Mouse (Mus musculus) midbrain, embryonic 13.5 days (tissue): Measurements from ENCODE around the gene Gm21970. TPM values are rescaled to one million over a fixed set of nuclear protein-coding genes. Genes with fewer than 3 reads are reported as not detected.
A peak's percentile ranks its signal among the peaks of the same experiment; 100 is the strongest.

Experiments
- ATAC-seq: fragments of 200-750 bp; cut with Nextera tagmentation; 2 replicates; pipeline ENCODE4 v1.8.0; 2017; ENCODE audit warnings: mild to moderate bottlenecking, moderate TSS enrichment, moderate library complexity
- H3K27ac ChIP-seq: fragments of 300-500 bp; sonication (generic); 2 replicates; pipeline ENCODE4 v1.5.1; 2015; ENCODE audit warnings: inconsistent platforms, mild to moderate bottlenecking, moderate library complexity
- H3K27me3 ChIP-seq: fragments of 300-500 bp; sonication (generic); 2 replicates; pipeline ENCODE4 v1.6.1; 2015; ENCODE audit warnings: mild to moderate bottlenecking, inconsistent platforms
- H3K36me3 ChIP-seq: fragments of 300-500 bp; sonication (generic); 2 replicates; pipeline ENCODE4 v1.6.1; 2015; ENCODE audit warnings: mild to moderate bottlenecking, inconsistent platforms
- H3K4me1 ChIP-seq: fragments of 300-500 bp; sonication (generic); replicated peaks from 2 replicates; pipeline ENCODE4 v1.6.1; 2015; ENCODE audit warnings: inconsistent platforms
- H3K4me2 ChIP-seq: fragments of 300-500 bp; sonication (generic); replicated peaks from 2 replicates; pipeline ENCODE4 v1.6.1; 2015; ENCODE audit warnings: moderate library complexity, mild to moderate bottlenecking, inconsistent platforms
- H3K4me3 ChIP-seq: fragments of 300-500 bp; sonication (generic); replicated peaks from 2 replicates; pipeline ENCODE4 v1.5.1; 2015; ENCODE audit warnings: mild to moderate bottlenecking, inconsistent platforms
- H3K9ac ChIP-seq: fragments of 300-500 bp; sonication (generic); replicated peaks from 2 replicates; pipeline ENCODE4 v1.6.1; 2015; ENCODE audit warnings: mild to moderate bottlenecking, inconsistent platforms
- H3K9me3 ChIP-seq: fragments of 300-500 bp; sonication (generic); 2 replicates; pipeline ENCODE4 v1.6.1; 2016; ENCODE audit warnings: mild to moderate bottlenecking, inconsistent platforms
- WGBS: fragments of 180-500 bp; shearing (Covaris S2); methylation state at CpG from one replicate; pipeline ENCODE4 v1.1.7; 2015; 5-methylcytosine and 5-hydroxymethylcytosine counted together
- polyA plus RNA-seq: library from polyadenylated mRNA; unstranded; fragments of >200 nt; fragmentation: Nextera tagmentation; extraction: Ambion mirVana; gene quantifications from 2 replicates; pipeline ENCODE4 v1.2.1, GENCODE M21; 2015

Gene Gm21970
- polyA plus RNA-seq, 1 experiment from 2014 or later, result not detected

DNA sequence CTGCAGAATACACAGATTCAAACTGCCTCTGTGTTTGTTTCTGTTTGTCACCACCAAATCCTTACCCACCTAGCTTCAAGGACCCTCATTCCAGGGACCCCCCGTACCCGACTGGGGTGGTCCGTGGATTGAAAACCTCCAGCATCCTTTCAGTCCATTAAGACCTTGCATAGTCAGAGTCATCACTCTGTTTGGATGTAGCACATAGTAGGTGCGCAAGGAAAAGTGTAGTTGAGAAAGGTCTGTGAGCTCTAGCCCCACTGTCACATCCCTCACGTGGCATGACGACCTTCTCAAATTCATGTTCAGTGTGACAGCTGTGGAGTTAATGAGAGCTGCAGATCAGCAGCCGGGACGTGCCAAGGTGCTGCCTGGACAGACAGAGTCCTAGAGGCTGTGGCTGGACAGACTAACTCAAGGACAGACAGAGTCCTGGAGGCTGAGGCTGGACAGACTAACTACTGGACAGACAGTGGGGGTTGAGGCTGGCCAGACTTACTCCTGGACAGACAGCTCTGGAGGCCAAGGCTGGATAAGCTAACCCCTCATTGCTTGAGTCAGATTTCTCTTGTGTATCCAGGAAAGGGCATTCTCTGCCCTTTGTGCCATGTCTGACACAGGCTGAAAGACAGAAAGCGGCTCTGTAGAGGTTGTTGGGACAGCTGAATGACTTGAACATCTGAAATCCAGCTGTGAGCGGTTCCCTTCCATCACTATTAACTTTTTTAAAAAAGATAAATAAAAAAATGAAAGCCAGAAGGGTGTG, 34.6 kb upstream of the Gm21970 start:
- Histone ChIP-seq H3K9ac (no peak overlapping the region), H3K4me2 (no peak overlapping the region), H3K27ac (no peak overlapping the region), H3K27me3 (peaks cover 28% of the 10 kb centered on the region), H3K36me3 (no peaks in the 10 kb centered on the region), H3K4me3 (no peak overlapping the region), H3K9me3 (no peaks in the 10 kb centered on the region), H3K4me1 (0 out of 2 replicates have a peak, but pooled peaks cover 2% of the 10 kb centered on the region)
- WGBS, result 74% methylated on average over 10 of the region's 10 CpGs
- ATAC-seq, result no peak

DNA sequence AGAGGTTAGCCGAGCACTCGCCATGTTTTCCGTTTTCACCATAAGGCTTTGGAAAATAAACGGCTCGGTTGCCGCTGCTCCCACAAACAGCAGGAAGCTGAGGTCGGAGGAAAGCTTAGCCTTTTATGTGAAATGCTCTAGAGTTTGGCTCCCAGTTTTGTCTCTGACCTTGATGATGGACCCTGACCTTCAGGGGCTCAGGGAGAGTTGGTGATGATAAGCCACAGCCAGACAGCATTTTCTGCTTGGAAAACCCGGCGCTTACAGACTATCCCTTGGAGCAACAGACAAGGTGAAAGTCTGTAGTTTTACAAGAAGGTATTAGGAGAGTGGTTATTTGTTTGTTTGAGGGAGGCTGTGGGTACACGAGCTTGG, 34.0 kb upstream of the Gm21970 start:
- H3K36me3 ChIP-seq, result no peaks in the 10 kb centered on the region
- H3K4me3 ChIP-seq, result no peak overlapping the region
- H3K4me1 ChIP-seq, result 0 out of 2 replicates have a peak, but pooled peaks cover 2% of the 10 kb centered on the region
- peaks cover 25% of the 10 kb centered on the region for H3K27me3 ChIP-seq
- no peak overlapping the region for H3K4me2 ChIP-seq
- WGBS, result 60% methylated on average over 10 of the region's 10 CpGs
- H3K9me3 ChIP-seq, result no peaks in the 10 kb centered on the region
- no peak overlapping the region for H3K27ac ChIP-seq
- H3K9ac ChIP-seq, result no peak overlapping the region
- ATAC-seq, result no peak

DNA sequence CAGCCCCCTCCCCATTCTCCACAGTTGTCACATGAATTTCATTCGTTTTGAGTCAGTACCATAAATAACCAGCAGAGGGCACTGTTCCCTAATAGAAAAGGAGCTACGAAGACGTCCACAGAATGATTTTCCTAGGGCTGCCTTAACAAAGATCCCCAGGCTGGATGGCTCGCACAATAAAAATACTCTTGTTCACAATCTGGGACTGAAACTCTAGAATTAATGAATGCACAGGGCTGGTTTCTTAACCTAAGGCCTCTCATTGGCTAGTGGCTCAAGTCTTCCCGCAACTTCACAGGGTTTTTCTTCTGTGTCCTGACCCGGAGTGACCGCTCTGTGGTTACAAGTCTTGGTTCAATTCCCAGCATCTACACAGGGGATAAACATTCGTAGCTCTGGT, 33.0 kb upstream of the Gm21970 start:
- Histone ChIP-seq H3K27ac (no peak overlapping the region), H3K9ac (no peak overlapping the region), H3K36me3 (no peaks in the 10 kb centered on the region), H3K4me2 (no peak overlapping the region), H3K4me1 (0 out of 2 replicates have a peak, but pooled peaks cover 2% of the 10 kb centered on the region), H3K27me3 (peaks cover 17% of the 10 kb centered on the region), H3K9me3 (no peaks in the 10 kb centered on the region), H3K4me3 (no peak overlapping the region)
- peak; percentile 55; the same call in 1 of the 2 replicates for ATAC-seq
- WGBS, result 37% methylated on average over 8 of the region's 8 CpGs

DNA sequence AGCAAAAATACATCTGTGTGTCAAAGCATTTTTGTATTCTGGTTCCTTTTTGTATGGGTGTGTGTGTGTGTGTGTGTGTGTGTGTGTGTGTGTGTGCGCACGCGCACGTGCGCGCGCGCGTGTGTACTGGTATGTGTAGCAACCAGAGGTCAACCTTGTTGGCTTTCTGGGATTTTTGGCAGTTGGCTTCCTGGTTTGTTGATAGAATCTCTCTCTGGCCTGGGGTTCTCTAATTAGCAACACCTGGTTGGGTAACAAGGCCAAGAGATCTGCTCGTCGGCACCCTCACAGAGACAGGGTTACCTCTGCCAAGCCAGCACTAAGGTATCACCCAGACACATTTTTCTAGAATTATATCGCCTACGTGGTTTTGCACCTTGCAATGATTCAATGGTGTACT, 32.0 kb upstream of the Gm21970 start:
- Histone ChIP-seq H3K9ac (no peak overlapping the region), H3K4me3 (no peak overlapping the region), H3K36me3 (no peaks in the 10 kb centered on the region), H3K4me1 (0 out of 2 replicates have a peak, but pooled peaks cover 2% of the 10 kb centered on the region), H3K27ac (no peak overlapping the region), H3K4me2 (no peak overlapping the region), H3K9me3 (no peaks in the 10 kb centered on the region), H3K27me3 (peaks cover 10% of the 10 kb centered on the region; the same call in 1 of the 2 replicates)
- WGBS, result 92% methylated on average over 13 of the region's 13 CpGs
- no peak for ATAC-seq

DNA sequence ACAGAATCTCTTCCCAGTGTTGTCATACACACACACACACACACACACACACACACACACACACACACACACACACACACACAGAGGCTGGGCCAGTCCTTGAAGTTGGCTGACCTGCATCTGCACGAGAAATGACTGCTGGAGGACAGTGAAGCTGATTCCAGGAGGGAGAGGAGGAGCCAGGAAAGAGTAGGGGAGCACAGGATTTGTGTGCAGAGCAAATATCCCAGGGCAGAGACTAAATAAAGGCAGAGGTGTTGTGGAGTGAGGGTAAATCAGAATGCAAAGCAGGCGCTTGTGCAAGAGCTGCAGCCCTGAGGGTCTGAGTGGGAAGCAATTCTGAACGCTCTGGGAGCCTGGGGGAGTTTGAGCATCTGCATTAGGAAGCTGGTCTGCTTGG, 31.4 kb upstream of the Gm21970 start:
- Histone ChIP-seq H3K27me3 (peaks cover 4% of the 10 kb centered on the region; the same call in 1 of the 2 replicates), H3K4me2 (no peak overlapping the region), H3K4me1 (0 out of 2 replicates have a peak, but pooled peaks cover 2% of the 10 kb centered on the region), H3K4me3 (no peak overlapping the region), H3K9me3 (no peaks in the 10 kb centered on the region), H3K27ac (no peak overlapping the region), H3K9ac (no peak overlapping the region), H3K36me3 (no peaks in the 10 kb centered on the region)
- no peak for ATAC-seq
- WGBS, result 59% methylated on average over 3 of the region's 3 CpGs

DNA sequence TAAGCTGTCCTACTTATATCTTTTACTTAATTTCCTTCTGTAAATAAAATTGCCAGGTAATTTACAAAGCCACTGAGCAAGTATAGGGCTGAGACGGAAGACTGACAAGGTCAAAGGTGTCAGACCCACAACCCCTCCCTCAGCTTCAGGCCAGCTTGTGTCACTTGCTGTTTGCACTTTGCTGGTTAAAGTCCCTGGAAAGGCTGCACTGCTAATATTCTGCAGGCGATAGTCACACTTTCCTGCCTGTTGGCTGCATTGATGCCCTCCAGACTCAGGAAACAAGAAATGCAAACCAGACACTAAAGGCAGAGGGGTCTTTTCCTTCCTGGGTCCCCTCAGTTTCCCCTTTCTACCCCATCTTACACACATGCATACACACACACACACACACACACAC, 29.5 kb upstream of the Gm21970 start:
- Histone ChIP-seq H3K4me1 (0 out of 2 replicates have a peak, but pooled peaks cover 2% of the 10 kb centered on the region), H3K36me3 (no peaks in the 10 kb centered on the region), H3K4me2 (no peak overlapping the region), H3K9me3 (no peaks in the 10 kb centered on the region), H3K4me3 (no peak overlapping the region), H3K27me3 (no peaks in the 10 kb centered on the region), H3K9ac (no peak overlapping the region), H3K27ac (no peak overlapping the region)
- no peak for ATAC-seq
- WGBS, result 86% methylated on average over 2 of the region's 2 CpGs

DNA sequence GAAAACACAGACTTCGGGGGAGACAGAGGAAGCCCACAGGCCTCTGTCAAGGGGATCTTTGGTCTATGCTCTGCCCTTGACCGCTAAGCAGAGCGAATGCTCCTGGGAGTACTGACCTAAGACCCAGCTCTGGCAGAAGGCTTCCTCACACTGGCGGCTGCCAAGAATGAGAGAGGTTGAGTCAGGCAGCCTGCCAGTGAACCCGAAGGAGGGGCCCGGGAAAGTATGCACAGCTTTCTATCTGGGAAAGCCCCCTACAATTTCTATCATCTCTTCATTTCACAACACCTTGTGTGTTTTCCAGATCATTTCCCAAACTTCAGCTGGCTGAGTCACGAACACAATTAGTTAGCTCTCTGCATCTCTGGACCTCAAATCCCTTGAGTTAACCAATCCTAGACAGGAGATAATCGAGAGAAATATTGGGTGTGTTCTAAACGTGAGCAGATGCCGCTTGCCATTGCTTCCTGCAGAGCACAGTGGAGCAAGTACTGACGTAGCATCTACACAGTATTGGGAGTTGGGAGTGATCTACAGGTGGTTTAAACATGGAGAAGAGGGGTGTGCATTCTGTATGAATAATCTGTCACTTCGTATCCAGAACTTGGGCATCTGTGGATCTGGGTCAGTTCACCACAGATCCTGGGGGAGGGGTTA, 28.8 kb upstream of the Gm21970 start:
- no peak overlapping the region for H3K4me3 ChIP-seq
- no peak overlapping the region for H3K27ac ChIP-seq
- no peak for ATAC-seq
- 72% methylated on average over 12 of the region's 12 CpGs for WGBS
- H3K9me3 ChIP-seq, result no peaks in the 10 kb centered on the region
- no peak overlapping the region for H3K9ac ChIP-seq
- no peak overlapping the region for H3K4me2 ChIP-seq
- no peaks in the 10 kb centered on the region for H3K27me3 ChIP-seq
- no peaks in the 10 kb centered on the region for H3K36me3 ChIP-seq
- 0 out of 2 replicates have a peak, but pooled peaks cover 2% of the 10 kb centered on the region for H3K4me1 ChIP-seq

DNA sequence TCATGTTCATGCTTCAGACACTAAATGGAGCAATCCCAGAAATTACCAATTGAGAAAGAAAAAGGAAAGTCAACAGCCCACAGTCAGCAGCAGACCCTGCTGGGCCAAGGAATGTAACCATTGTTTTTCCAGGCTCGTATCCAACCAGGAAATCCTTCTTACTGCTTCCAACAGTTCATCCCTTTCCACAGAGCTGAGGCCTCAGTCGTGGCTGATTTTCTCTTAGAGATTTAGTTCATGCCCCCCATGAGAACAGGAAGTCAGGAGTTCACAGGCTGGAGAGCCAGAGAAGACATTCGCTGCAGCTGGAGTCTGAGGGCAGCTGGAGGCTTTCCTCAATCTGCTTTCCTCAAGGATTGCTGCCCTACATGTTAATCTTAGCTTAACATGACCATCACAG, 28.0 kb upstream of the Gm21970 start:
- Histone ChIP-seq H3K27me3 (no peaks in the 10 kb centered on the region), H3K4me1 (0 out of 2 replicates have a peak, but pooled peaks cover 2% of the 10 kb centered on the region), H3K9me3 (no peaks in the 10 kb centered on the region), H3K36me3 (no peaks in the 10 kb centered on the region), H3K27ac (no peak overlapping the region), H3K9ac (no peak overlapping the region), H3K4me3 (no peak overlapping the region), H3K4me2 (no peak overlapping the region)
- ATAC-seq, result no peak
- WGBS, result 33% methylated on average over 3 of the region's 3 CpGs

DNA sequence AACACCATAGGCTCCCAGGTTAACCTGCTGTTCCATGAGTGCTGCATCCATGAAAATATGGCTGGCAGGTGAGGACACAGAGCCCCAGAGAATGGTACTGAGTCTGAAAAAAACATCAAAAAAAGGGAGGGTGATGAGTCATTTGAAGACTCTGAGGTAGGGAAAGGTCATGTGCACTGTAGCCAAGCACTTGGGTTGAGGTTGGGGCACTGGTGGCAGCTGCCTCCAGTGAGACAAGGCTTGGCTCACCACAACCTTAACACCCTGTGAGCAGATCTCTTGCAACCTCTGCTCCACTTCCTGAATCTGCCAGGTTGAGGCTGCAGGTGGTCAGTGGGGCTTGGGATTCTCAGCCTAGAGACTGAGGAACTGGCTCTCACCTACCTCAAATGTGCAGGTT, 25.0 kb upstream of the Gm21970 start:
- Histone ChIP-seq H3K9me3 (no peaks in the 10 kb centered on the region), H3K9ac (no peak overlapping the region), H3K36me3 (no peaks in the 10 kb centered on the region), H3K27ac (no peak overlapping the region), H3K4me3 (no peak overlapping the region), H3K4me2 (no peak overlapping the region), H3K4me1 (no peaks in the 10 kb centered on the region), H3K27me3 (no peaks in the 10 kb centered on the region)
- ATAC-seq, result no peak

DNA sequence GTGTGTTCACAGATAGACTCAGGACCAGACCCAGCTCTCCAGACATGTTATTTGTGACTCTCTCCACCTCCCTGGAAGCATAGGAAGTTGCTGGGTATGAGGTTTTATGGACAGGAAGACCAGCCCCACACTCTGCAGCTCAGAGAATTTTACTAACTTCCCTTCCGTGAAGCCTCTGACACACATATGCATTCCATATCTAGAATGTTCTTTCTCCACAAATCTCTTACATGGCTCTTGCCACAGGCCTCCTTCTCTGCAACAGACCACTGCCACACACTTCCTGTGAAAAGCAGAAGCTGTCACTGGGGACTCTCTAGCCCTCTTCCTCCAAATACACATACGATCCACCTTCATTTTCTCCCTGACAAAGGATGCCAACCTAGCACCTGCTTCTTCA, 24.5 kb upstream of the Gm21970 start:
- no peak for ATAC-seq
- Histone ChIP-seq H3K9me3 (no peaks in the 10 kb centered on the region), H3K36me3 (no peaks in the 10 kb centered on the region), H3K9ac (no peak overlapping the region), H3K27ac (no peak overlapping the region), H3K4me3 (no peak overlapping the region), H3K4me1 (peaks cover under 1% of the 10 kb centered on the region; the same call in 1 of the 2 replicates), H3K27me3 (no peaks in the 10 kb centered on the region), H3K4me2 (no peak overlapping the region)
- 85% methylated on average over 2 of the region's 2 CpGs for WGBS

DNA sequence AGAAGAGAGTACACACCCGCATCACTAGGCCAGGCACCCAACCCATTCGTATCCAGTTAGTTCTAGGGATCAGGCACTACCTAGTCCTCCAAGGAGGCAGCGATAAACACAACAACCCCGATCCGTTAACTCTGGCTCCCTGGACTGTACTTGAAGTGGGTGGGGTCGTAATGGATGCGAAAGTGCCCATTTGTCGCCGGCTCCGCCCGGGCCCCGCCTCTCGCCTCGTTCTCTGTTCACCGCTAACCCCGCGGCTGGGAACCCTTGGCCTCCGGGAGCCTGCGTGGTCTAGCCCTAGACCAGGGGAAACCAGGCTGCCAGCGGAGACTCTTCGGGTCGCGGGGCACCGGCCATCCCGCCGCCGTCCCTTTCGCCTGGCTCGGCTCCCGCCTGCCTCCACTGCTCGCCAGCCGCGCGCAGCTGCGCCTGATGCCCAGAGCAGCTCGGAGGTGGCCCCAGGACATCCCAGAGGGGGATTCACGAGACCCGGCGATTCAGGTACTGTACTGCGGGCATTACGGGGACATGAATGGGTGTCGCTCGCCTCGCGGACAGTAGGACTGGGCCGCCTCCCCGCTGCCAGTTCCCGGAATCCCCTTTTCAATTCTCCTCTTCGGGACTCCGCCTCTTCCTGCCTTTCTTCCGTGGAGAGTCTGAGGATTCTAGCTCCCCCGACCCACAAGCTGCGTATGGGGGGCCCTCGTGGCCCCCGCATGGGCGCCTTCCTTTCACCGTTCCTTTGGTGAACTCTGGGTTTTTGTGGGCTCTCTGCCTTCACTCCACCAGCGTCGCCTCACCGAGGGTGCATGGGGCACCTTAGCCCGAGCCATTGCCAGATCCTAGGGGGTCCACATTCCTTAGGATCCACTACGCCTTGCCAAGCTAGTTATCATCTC, 18.7 kb upstream of the Gm21970 start, which contains the start of gene Ifnar2:
Gene Ifnar2, plus strand, starts transcription at position 207 of the 896 bp plus-strand sequence.
- whole genome bisulfite sequencing, result under 1% methylated on average over 62 of the region's 62 CpGs

More for the DNA sequence above, 18.7 kb upstream of the Gm21970 start, which contains the start of gene Ifnar2:
- peak within 1 kb of the TSS; percentile 93 for H3K27ac ChIP-seq
- peak within 1 kb of the TSS; percentile 68 for H3K4me2 ChIP-seq
- H3K36me3 ChIP-seq, result no peaks in the 10 kb centered on the region
- H3K9me3 ChIP-seq, result no peaks in the 10 kb centered on the region
- H3K4me3 ChIP-seq, result peak within 1 kb of the TSS; percentile 61
- H3K9ac ChIP-seq, result peak within 1 kb of the TSS; percentile 82
- peaks cover 13% of the 10 kb centered on the region for H3K4me1 ChIP-seq
- no peaks in the 10 kb centered on the region for H3K27me3 ChIP-seq
- peak; percentile 98 for ATAC-seq
